Mouse (Mus musculus): Measurements from ENCODE around the gene Aldh4a1. TPM values are rescaled to one million over a fixed set of nuclear protein-coding genes. Genes with fewer than 3 reads are reported as not detected.

Aldh4a1 gene
- total and polyA plus RNA-seq, 2 experiments from 2014 or later, result 25.7 to 29.1 TPM

GRCm38 (mm10) chr4:139631141-139631540 is 8.5 kb downstream of the Aldh4a1 start:
- DNase-seq (no peak), ATAC-seq (no peak)
- 72% methylated on average over 5 of the region's 5 CpGs for WGBS
- 0 out of 2 replicates have a peak, but pooled peaks cover 4% of the 10 kb centered on the region for H3K36me3 ChIP-seq (ENCODE audit: insufficient read depth)
- no peaks in the 10 kb centered on the region for H3K9me3 ChIP-seq (ENCODE audit: low read length)
- H3K4me3 ChIP-seq (ENCODE audit: low read depth, low read length), result no peak overlapping the region
- H3K4me1 ChIP-seq (ENCODE audit: insufficient read depth), result no peaks in the 10 kb centered on the region
- no peak overlapping the region for H3K27ac ChIP-seq (ENCODE audit: low read depth, low read length)
- H3K9ac ChIP-seq, result no peak overlapping the region
- TF ChIP-seq CTCF (IDR thresholded peaks at IDR 0.05; ENCODE audit: low read depth), result no peak
- H3K4me2 ChIP-seq (ENCODE audit: low read depth), result no peak overlapping the region
- H3K27me3 ChIP-seq (ENCODE audit: insufficient read depth, low read length), result no peaks in the 10 kb centered on the region

GRCm38 (mm10) chr4:139631569-139632253 is 9.0 kb downstream of the Aldh4a1 start:
- no peaks in the 10 kb centered on the region for H3K27me3 ChIP-seq (ENCODE audit: insufficient read depth, low read length)
- ATAC-seq (no peak; the same call in 1 of the 2 replicates), DNase-seq (no peak)
- H3K4me2 ChIP-seq (ENCODE audit: low read depth), result no peak overlapping the region
- 76% methylated on average over 7 of the region's 7 CpGs for WGBS
- no peak for TF ChIP-seq CTCF (IDR thresholded peaks at IDR 0.05; ENCODE audit: low read depth)
- no peak overlapping the region for H3K9ac ChIP-seq
- H3K4me1 ChIP-seq (ENCODE audit: insufficient read depth), result no peaks in the 10 kb centered on the region
- H3K9me3 ChIP-seq (ENCODE audit: low read length), result no peaks in the 10 kb centered on the region
- H3K36me3 ChIP-seq (ENCODE audit: insufficient read depth), result 0 out of 2 replicates have a peak, but pooled peaks cover 4% of the 10 kb centered on the region
- no peak overlapping the region for H3K27ac ChIP-seq (ENCODE audit: low read depth, low read length)
- H3K4me3 ChIP-seq (ENCODE audit: low read depth, low read length), result no peak overlapping the region

DNA sequence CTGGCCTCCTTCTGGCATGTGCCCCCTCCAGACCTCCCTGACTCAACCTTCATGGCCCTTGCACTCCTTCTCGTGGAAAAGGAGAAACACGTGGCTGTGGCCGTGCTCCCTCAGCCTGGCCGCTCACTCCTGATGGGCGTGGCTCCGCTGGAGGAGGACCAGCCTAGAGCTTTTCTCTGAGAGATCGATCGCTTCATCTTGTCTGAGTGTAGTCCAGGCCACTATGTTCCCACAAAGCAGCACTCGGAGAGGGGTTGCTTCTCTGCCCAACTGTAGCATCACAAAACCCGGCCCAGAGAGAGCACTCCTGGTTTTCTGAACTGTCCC is 9.6 kb downstream of the Aldh4a1 start:
- no peak for ATAC-seq
- Histone ChIP-seq H3K9me3 (ENCODE audit: low read length) (no peaks in the 10 kb centered on the region), H3K4me3 (ENCODE audit: low read depth, low read length) (no peak overlapping the region), H3K9ac (no peak overlapping the region), H3K27ac (ENCODE audit: low read depth, low read length) (no peak overlapping the region), H3K4me2 (ENCODE audit: low read depth) (no peak overlapping the region), H3K27me3 (ENCODE audit: insufficient read depth, low read length) (no peaks in the 10 kb centered on the region), H3K36me3 (ENCODE audit: insufficient read depth) (peaks cover 8% of the 10 kb centered on the region; the same call in 1 of the 2 replicates), H3K4me1 (ENCODE audit: insufficient read depth) (no peaks in the 10 kb centered on the region)
- WGBS, result 87% methylated on average over 10 of the region's 10 CpGs
- DNase-seq, result no peak
- TF ChIP-seq CTCF (IDR thresholded peaks at IDR 0.05; ENCODE audit: low read depth), result no peak

- no peaks in the 10 kb centered on the region for H3K9me3 ChIP-seq (ENCODE audit: low read length)
- DNase-seq (peak; percentile 81), ATAC-seq (peak; percentile 58; the same call in 1 of the 2 replicates)
- H3K4me3 ChIP-seq (ENCODE audit: low read depth, low read length), result no peak overlapping the region
- H3K27me3 ChIP-seq (ENCODE audit: insufficient read depth, low read length), result no peaks in the 10 kb centered on the region
- no peak overlapping the region for H3K9ac ChIP-seq
- 27% methylated on average over 7 of the region's 7 CpGs for WGBS
- no peak overlapping the region for H3K27ac ChIP-seq (ENCODE audit: low read depth, low read length)
- no peak overlapping the region for H3K4me2 ChIP-seq (ENCODE audit: low read depth)
- H3K4me1 ChIP-seq (ENCODE audit: insufficient read depth), result no peaks in the 10 kb centered on the region
- peaks cover 19% of the 10 kb centered on the region for H3K36me3 ChIP-seq (ENCODE audit: insufficient read depth)
- peak; percentile 96 for TF ChIP-seq CTCF (IDR thresholded peaks at IDR 0.05; ENCODE audit: low read depth)
These were observed 13.7 kb downstream of the Aldh4a1 start for GRCm38 (mm10) chr4:139636373-139636772.

GRCm38 (mm10) chr4:139637847-139638246 is 15.2 kb downstream of the Aldh4a1 start:
- no peak for ATAC-seq
- Histone ChIP-seq H3K36me3 (ENCODE audit: insufficient read depth) (peaks cover 19% of the 10 kb centered on the region), H3K9me3 (ENCODE audit: low read length) (no peaks in the 10 kb centered on the region), H3K4me1 (ENCODE audit: insufficient read depth) (no peaks in the 10 kb centered on the region), H3K27me3 (ENCODE audit: insufficient read depth, low read length) (peaks cover 7% of the 10 kb centered on the region; the same call in 1 of the 2 replicates), H3K4me2 (ENCODE audit: low read depth) (no peak overlapping the region), H3K27ac (ENCODE audit: low read depth, low read length) (no peak overlapping the region), H3K9ac (no peak overlapping the region), H3K4me3 (ENCODE audit: low read depth, low read length) (no peak overlapping the region)
- DNase-seq, result no peak
- WGBS, result 90% methylated on average over 9 of the region's 9 CpGs
- TF ChIP-seq CTCF (IDR thresholded peaks at IDR 0.05; ENCODE audit: low read depth), result no peak

- H3K36me3 ChIP-seq (ENCODE audit: insufficient read depth), result peaks cover 19% of the 10 kb centered on the region
- no peak overlapping the region for H3K4me3 ChIP-seq (ENCODE audit: low read depth, low read length)
- DNase-seq (no peak), ATAC-seq (no peak)
- H3K4me2 ChIP-seq (ENCODE audit: low read depth), result no peak overlapping the region
- H3K4me1 ChIP-seq (ENCODE audit: insufficient read depth), result no peaks in the 10 kb centered on the region
- H3K9ac ChIP-seq, result no peak overlapping the region
- no peaks in the 10 kb centered on the region for H3K9me3 ChIP-seq (ENCODE audit: low read length)
- WGBS, result 94% methylated on average over 16 of the region's 16 CpGs
- no peak for TF ChIP-seq CTCF (IDR thresholded peaks at IDR 0.05; ENCODE audit: low read depth)
- peaks cover 7% of the 10 kb centered on the region; the same call in 1 of the 2 replicates for H3K27me3 ChIP-seq (ENCODE audit: insufficient read depth, low read length)
- H3K27ac ChIP-seq (ENCODE audit: low read depth, low read length), result no peak overlapping the region
These were observed 15.7 kb downstream of the Aldh4a1 start for GRCm38 (mm10) chr4:139638356-139638755.

GRCm38 (mm10) chr4:139639801-139640200 is 17.1 kb downstream of the Aldh4a1 start:
- H3K4me1 ChIP-seq (ENCODE audit: insufficient read depth), result no peaks in the 10 kb centered on the region
- no peak overlapping the region for H3K9ac ChIP-seq
- no peak overlapping the region for H3K4me2 ChIP-seq (ENCODE audit: low read depth)
- peaks cover 7% of the 10 kb centered on the region; the same call in 1 of the 2 replicates for H3K27me3 ChIP-seq (ENCODE audit: insufficient read depth, low read length)
- 50% methylated on average over 12 of the region's 12 CpGs for WGBS
- DNase-seq, result no peak
- no peak for TF ChIP-seq CTCF (IDR thresholded peaks at IDR 0.05; ENCODE audit: low read depth)
- peaks cover 31% of the 10 kb centered on the region for H3K36me3 ChIP-seq (ENCODE audit: insufficient read depth)
- H3K27ac ChIP-seq (ENCODE audit: low read depth, low read length), result no peak overlapping the region
- no peaks in the 10 kb centered on the region for H3K9me3 ChIP-seq (ENCODE audit: low read length)
- H3K4me3 ChIP-seq (ENCODE audit: low read depth, low read length), result no peak overlapping the region
- ATAC-seq, result no peak
